Mouse (Mus musculus) C2C12 (cell line): ENCODE data around the gene Grip1.

Experiments
- CEBPB ChIP-seq: IDR thresholded peaks from one replicate; pipeline ENCODE4 v1.6.1; 2011; ENCODE audit warnings: low read depth, mild to moderate bottlenecking, control low read depth, moderate library complexity
- CTCF ChIP-seq: IDR thresholded peaks from one replicate; pipeline ENCODE4 v1.5.1; 2011; ENCODE audit not compliant: control insufficient read depth, insufficient read depth, insufficient read length
- FOSL1 ChIP-seq: IDR thresholded peaks from one replicate; pipeline ENCODE4 v1.8.0; 2011; ENCODE audit warnings: mild to moderate bottlenecking, low read length; ENCODE audit not compliant: poor library complexity, insufficient read depth, severe bottlenecking
- MAX ChIP-seq: IDR thresholded peaks from one replicate; pipeline ENCODE4 v1.6.1; 2011; ENCODE audit warnings: mild to moderate bottlenecking, control low read depth
- USF1 ChIP-seq: IDR thresholded peaks from one replicate; pipeline ENCODE4 v1.6.1; 2011; ENCODE audit warnings: low read depth, mild to moderate bottlenecking, control low read depth, moderate library complexity

- TF ChIP-seq CTCF (no peak), MAX (no peak), FOSL1 (no peak), CEBPB (no peak), USF1 (no peak)
These were observed 431.9 kb downstream of the Grip1 start for GRCm38 (mm10) chr10:119885563-119885962.
